Mouse (Mus musculus) embryo, embryonic 11 days (tissue): ENCODE measurements at regions not wholly inside any gene's neighbourhood (a gene's known extent, or its start where the extent isn't known, plus 50 kb on each side); places are given as distances from the start of the nearest gene placed in this dataset.
A peak's percentile ranks its signal among the peaks of the same experiment; 100 is the strongest.
"Not testable (repeated sequence)": the region's sequence is repeated elsewhere in the genome, so short reads cannot be mapped to it uniquely, and the experiment has no call there.

ENCODE experiments used
- DNase-seq: peaks from one replicate; pipeline ENCODE4 v3.0.0-alpha.2; 2015

- no peak for DNase-seq
Measured at GRCm38 (mm10) chr14:47935401-47935800, 185.2 kb upstream of the Peli2 start.

- DNase-seq = no peak
Measured at GRCm38 (mm10) chr14:47937081-47937651, 183.5 kb upstream of the Peli2 start.

- no peak for DNase-seq
Measured at GRCm38 (mm10) chr14:47939781-47940590, 180.6 kb upstream of the Peli2 start.

- DNase-seq = no peak
Measured at GRCm38 (mm10) chr14:47942671-47943070, 178.0 kb upstream of the Peli2 start.

GRCm38 (mm10) chr14:47944595-47944994 lies 176.0 kb upstream of the Peli2 start:
- no peak for DNase-seq

GRCm38 (mm10) chr14:47951041-47951440 lies 169.6 kb upstream of the Peli2 start:
- no peak for DNase-seq

GRCm38 (mm10) chr14:47958171-47958570 lies 162.5 kb upstream of the Peli2 start:
- no peak for DNase-seq

GRCm38 (mm10) chr14:47959366-47960280 lies 161.0 kb upstream of the Peli2 start:
- DNase-seq = no peak

DNA sequence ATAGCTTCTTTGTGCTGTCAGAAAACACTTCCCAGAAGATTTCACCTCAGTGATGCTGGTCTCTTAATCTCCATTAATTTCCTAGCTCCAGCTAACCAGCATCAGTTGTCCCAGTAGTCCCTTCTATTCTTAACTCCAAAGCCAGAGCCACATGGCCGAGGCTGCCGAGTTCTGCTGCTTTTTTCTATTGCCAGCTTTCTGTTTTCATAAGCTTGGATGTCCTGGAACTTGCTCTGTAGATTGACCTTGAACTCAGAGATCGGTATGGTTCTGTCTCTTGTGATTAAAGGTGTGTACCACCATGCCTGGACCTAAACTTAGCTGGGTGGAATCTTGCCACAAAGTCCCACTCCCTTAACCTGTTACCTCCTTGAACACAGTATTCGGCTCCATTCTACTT lies 155.8 kb upstream of the Peli2 start:
- not testable (repeated sequence) for DNase-seq

GRCm38 (mm10) chr14:47969871-47970270 lies 150.8 kb upstream of the Peli2 start:
- DNase-seq = no peak

GRCm38 (mm10) chr14:47973161-47973560 lies 147.5 kb upstream of the Peli2 start:
- not testable (repeated sequence) for DNase-seq

DNA sequence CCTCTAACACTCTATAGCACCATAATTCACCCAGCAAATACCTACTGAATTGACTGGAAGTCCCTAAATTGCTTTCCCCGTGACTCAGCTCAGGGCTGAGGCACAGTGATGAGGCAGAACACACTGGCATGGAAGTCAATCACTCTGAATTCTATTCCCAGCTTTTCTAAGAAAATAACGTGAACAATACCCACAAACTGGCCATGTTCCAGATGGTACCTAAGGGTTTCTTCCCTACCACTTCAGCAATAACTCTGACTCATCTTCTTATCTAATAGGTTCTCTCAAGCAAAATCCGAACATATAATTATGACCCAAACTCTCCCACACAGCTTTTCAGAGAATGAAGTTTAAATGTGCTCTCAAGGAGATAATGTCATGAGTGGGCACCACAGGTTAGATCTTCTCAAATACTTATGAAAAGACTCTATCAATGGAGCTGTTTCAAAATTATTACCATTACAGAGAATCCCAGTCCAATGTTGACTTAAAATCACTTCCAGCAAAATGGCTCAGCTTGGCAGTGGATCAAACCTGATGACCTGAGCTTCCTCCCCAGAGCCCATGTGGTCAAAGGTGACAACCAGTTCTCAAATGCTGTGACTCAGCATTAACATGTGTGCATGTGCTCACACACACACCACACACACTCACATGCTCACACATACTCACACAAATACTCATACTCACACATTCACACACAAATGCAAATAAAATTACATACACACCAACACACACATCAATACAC lies 137.5 kb upstream of the Peli2 start:
- DNase-seq = no peak

- DNase-seq = peak; percentile 34
Measured at GRCm38 (mm10) chr14:47986483-47986882, 134.1 kb upstream of the Peli2 start.

- DNase-seq = no peak
Measured at GRCm38 (mm10) chr14:47986941-47987340, 133.7 kb upstream of the Peli2 start.

GRCm38 (mm10) chr14:47987392-47988075 lies 133.1 kb upstream of the Peli2 start:
- DNase-seq = no peak

GRCm38 (mm10) chr14:47988131-47988530 lies 132.5 kb upstream of the Peli2 start:
- DNase-seq = no peak

DNA sequence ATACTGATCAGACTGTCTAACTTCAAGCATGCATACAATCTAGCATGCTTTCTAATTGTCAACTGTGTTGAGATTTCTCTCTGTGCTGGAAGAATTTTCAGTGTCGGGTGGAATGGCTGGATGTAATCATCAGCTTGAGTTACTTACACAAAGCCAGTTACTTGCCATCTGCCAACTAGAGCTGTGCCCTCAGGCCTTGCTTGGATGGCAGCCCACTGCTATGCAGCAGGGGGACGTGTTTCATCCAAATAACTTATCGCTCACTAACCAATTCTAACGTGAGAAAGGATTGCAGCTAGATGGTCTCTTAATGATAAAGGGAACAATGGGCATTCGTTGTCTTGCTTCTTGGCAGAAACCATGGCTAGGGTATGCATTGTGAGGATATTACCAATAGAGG lies 131.3 kb upstream of the Peli2 start:
- no peak for DNase-seq

DNA sequence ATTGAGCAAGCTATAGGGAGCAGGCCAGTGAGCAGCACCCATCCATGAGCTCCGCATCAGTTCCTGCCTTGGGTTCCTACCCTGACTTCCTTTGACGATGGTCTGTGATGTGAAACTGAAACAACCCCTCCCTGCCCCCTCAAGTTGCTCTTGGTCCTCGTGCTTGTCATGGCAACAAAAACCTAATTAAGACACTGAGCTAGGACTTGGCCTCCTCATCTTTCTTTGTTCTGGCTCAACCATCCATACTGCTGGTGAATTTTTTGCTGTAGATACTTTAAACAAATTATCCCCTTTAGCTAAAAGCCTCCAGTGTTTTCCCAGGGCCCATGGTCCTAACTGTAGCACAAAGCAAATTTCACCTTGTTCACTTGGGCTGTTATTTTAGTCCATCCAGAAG lies 129.9 kb upstream of the Peli2 start:
- no peak for DNase-seq

GRCm38 (mm10) chr14:47991546-47991945 lies 129.1 kb upstream of the Peli2 start:
- no peak for DNase-seq

DNA sequence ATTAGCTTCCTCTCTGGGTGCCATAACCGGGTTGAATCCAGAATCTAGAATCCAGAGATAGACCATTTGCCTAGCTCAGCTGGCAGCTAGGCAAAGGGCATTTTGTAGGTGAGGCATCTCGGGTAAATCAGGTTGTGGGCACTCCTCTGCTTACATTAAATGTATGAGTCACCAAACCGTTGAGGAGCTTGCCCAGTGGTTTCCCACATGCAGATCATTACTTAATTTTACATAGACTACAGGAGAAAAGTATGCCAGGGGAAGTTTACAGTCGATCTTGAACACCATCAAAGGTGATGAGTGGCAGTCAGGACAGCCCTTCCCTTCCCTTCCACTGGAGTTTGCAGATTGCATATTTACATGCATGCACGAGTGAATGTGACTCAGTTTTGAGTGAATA lies 128.5 kb upstream of the Peli2 start:
- DNase-seq = no peak

GRCm38 (mm10) chr14:47992851-47993250 lies 127.8 kb upstream of the Peli2 start:
- no peak for DNase-seq

DNA sequence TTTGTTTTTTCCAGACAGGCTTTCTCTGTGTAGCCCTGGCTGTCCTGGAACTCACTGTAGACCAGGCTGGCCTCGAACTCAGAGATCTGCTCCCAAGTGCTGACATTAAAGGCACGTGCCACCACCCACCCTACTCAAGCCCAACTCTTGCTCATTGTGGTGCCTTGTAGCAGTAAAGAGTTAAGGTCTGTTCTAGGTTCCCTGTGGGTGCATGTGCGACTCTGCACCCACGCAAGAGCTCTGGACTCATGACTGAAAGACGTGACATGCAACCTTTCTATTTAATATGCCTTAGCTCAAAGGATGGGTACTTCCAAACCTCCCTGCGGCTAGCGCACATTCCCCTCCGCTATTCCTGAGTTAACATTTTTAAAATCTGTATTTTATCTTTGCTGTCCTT lies 121.7 kb upstream of the Peli2 start:
- no peak for DNase-seq
